Mouse (Mus musculus): ENCODE measurements around the gene Vmn1r131.
"Not testable (repeated sequence)": the region's sequence is repeated elsewhere in the genome, so short reads cannot be mapped to it uniquely, and the experiment has no call there.

Vmn1r131 gene

DNA sequence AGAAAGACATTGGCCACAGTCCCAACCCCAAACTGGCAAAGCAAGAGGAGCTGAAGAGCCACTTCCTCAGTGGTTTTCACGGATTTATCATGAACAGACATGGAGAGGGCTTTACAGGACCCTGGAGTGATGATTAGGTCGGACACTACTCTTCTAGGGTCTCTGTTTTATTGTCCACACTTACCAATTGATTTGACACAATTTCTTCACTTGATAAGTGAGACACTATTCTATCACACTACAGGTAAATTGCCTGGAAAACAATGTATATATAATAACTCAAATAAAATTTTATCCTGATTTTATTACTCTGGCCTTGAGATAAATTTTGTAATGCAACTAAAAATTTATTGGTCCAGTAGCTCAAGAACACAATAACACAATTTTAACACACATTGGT is at the start of gene Vmn1r131:
Gene Vmn1r131 (minus strand): TSS at position 101 of the 400 bp plus-strand sequence.
- not testable (repeated sequence) for DNase-seq (ENCODE audit: low spot score)

DNA sequence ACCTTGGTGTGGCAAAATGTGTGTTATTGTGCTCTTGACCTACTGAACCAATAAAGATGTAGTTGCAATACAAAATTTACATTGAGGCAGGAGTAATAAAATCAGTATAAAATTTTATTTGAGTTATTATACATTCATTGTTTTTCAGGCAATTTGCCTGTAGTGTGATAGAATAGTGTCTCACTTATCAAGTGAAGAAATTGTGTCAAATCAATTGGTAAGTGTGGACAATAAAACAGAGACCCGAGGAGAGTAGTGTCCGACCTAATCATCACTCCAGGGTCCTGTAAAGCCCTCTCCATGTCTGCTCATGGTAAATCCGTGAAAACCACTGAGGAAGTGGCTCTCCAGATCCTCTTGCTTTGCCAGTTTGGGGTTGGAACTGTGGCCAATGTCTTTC is 34.4 kb downstream of the Vmn1r131 start, which contains the start of gene Vmn1r130:
Gene Vmn1r130 (plus strand): TSS at position 301 of the 400 bp plus-strand sequence.
- not testable (repeated sequence) for DNase-seq (ENCODE audit: low spot score)

All from testis, postnatal 14 days (tissue).